Mouse (Mus musculus) MEL (cell line): ENCODE data around the gene Arhgef38. TPM values are rescaled to one million over a fixed set of nuclear protein-coding genes. Genes with fewer than 3 reads are reported as not detected.

Experiments used
- DNase-seq: peaks from one replicate; pipeline ENCODE4 v3.0.0; 2011; ENCODE audit warnings: low read depth, low spot score
- H3K27ac ChIP-seq: 2 replicates; pipeline ENCODE4 v1.5.1; 2012; ENCODE audit warnings: low read depth, mild to moderate bottlenecking, control low read depth, low read length, moderate library complexity; ENCODE audit not compliant: control insufficient read depth
- H3K27me3 ChIP-seq, 2 experiments: fragments of 150-350 bp in 1 of 2; sonication (generic) in 1 of 2; 2 replicates each; pipeline ENCODE4 v1.6.1; 2012; ENCODE audit warnings: low read length in 2 of 2, mild to moderate bottlenecking in 2 of 2, improper control_type of control experiment in 1 of 2, moderate library complexity in 1 of 2; ENCODE audit not compliant: insufficient read depth in 2 of 2, control insufficient read depth in 1 of 2
- H3K36me3 ChIP-seq, 2 experiments: 2 replicates each; pipeline ENCODE4 v1.6.1; 2012 to 2014; ENCODE audit warnings: low read length in 2 of 2, improper control_type of control experiment in 1 of 2, inconsistent platforms in 1 of 2, mild to moderate bottlenecking in 1 of 2; ENCODE audit not compliant: insufficient read depth in 2 of 2, control insufficient read depth in 1 of 2
- H3K4me1 ChIP-seq, 2 experiments: fragments of 150-350 bp in 1 of 2; sonication (generic) in 1 of 2; 2 replicates each; pipeline ENCODE4 v1.6.1; 2012; ENCODE audit warnings: low read length in 2 of 2, improper control_type of control experiment in 1 of 2, mild to moderate bottlenecking in 1 of 2; ENCODE audit not compliant: insufficient read depth in 2 of 2, control insufficient read depth in 1 of 2
- H3K4me3 ChIP-seq, 2 experiments: fragments of 150-350 bp in 1 of 2; sonication (generic) in 1 of 2; 2 replicates each; pipeline ENCODE4 v1.5.1; 2012; ENCODE audit warnings: low read depth in 2 of 2, low read length in 2 of 2, mild to moderate bottlenecking in 2 of 2, moderate library complexity in 2 of 2, control low read depth in 1 of 2, improper control_type of control experiment in 1 of 2; ENCODE audit not compliant: control insufficient read depth in 1 of 2, insufficient read depth in 1 of 2
- H3K79me2 ChIP-seq: 2 replicates; pipeline ENCODE4 v1.6.1; 2012; ENCODE audit warnings: mild to moderate bottlenecking, low read length, moderate library complexity; ENCODE audit not compliant: control insufficient read depth, poor library complexity, insufficient read depth
- H3K9ac ChIP-seq: 2 replicates; pipeline ENCODE4 v1.6.1; 2012; ENCODE audit warnings: low read depth, mild to moderate bottlenecking, control low read depth, low read length, moderate library complexity; ENCODE audit not compliant: control insufficient read depth, poor library complexity, severe bottlenecking
- H3K9me3 ChIP-seq: fragments of 150-350 bp; sonication (generic); replicated peaks from 2 replicates; pipeline ENCODE4 v1.6.1; 2012; ENCODE audit warnings: mild to moderate bottlenecking, low read length, improper control_type of control experiment, moderate library complexity; ENCODE audit not compliant: insufficient read depth
- BHLHE40 ChIP-seq: IDR thresholded peaks from 2 replicates; pipeline ENCODE4 v1.6.1; 2012; ENCODE audit warnings: low read depth, mild to moderate bottlenecking, inconsistent platforms, low read length, improper control_type of control experiment, borderline replicate concordance
- CHD1 ChIP-seq: IDR thresholded peaks from 2 replicates; pipeline ENCODE4 v1.6.1; 2012; ENCODE audit warnings: low read depth, mild to moderate bottlenecking, inconsistent platforms, low read length, improper control_type of control experiment
- ELF1 ChIP-seq: IDR thresholded peaks from 2 replicates; pipeline ENCODE4 v1.6.1; 2014; ENCODE audit warnings: low read depth, mild to moderate bottlenecking, inconsistent platforms, low read length, improper control_type of control experiment, moderate library complexity
- EP300 ChIP-seq, 2 experiments: IDR thresholded peaks; 2 replicates each; pipeline ENCODE4 v1.6.1; 2011; ENCODE audit warnings: improper control_type of control experiment in 2 of 2, low read length in 2 of 2, low read depth in 1 of 2, mild to moderate bottlenecking in 1 of 2
- ETS1 ChIP-seq: IDR thresholded peaks from 2 replicates; pipeline ENCODE4 v1.6.1; 2012; ENCODE audit warnings: low read depth, mild to moderate bottlenecking, inconsistent platforms, low read length, improper control_type of control experiment, moderate library complexity
- GABPA ChIP-seq: IDR thresholded peaks from 2 replicates; pipeline ENCODE4 v1.6.1; 2012; ENCODE audit warnings: low read depth, mild to moderate bottlenecking, inconsistent platforms, low read length, improper control_type of control experiment, moderate library complexity
- GATA1 ChIP-seq: IDR thresholded peaks from 2 replicates; pipeline ENCODE4 v1.6.1; 2011; ENCODE audit warnings: low read depth, low read length, improper control_type of control experiment
- HCFC1 ChIP-seq: IDR thresholded peaks from 2 replicates; pipeline ENCODE4 v1.6.1; 2012; ENCODE audit warnings: low read depth, mild to moderate bottlenecking, inconsistent platforms, low read length, improper control_type of control experiment, moderate library complexity
- JUND ChIP-seq: IDR thresholded peaks from 2 replicates; pipeline ENCODE4 v1.6.1; 2011; ENCODE audit warnings: low read depth, mild to moderate bottlenecking, improper control_type of control experiment, low read length
- MAX ChIP-seq: IDR thresholded peaks from 2 replicates; pipeline ENCODE4 v1.6.1; 2011; ENCODE audit warnings: low read length, improper control_type of control experiment
- MAZ ChIP-seq: IDR thresholded peaks from 2 replicates; pipeline ENCODE4 v1.6.1; 2012; ENCODE audit warnings: low read depth, mild to moderate bottlenecking, inconsistent platforms, low read length, improper control_type of control experiment
- MEF2A ChIP-seq: IDR thresholded peaks from 2 replicates; pipeline ENCODE4 v1.6.1; 2014; ENCODE audit warnings: low read depth, mild to moderate bottlenecking, inconsistent platforms, low read length, improper control_type of control experiment; ENCODE audit not compliant: poor library complexity, insufficient replicate concordance, severe bottlenecking; ENCODE audit errors: extremely low read depth
- MXI1 ChIP-seq: IDR thresholded peaks from 2 replicates; pipeline ENCODE4 v1.6.1; 2011; ENCODE audit warnings: mild to moderate bottlenecking, low read depth, low read length, improper control_type of control experiment
- NELFE ChIP-seq: IDR thresholded peaks from 2 replicates; pipeline ENCODE4 v1.6.1; 2011; ENCODE audit warnings: low read depth, low read length, improper control_type of control experiment
- NRF1 ChIP-seq: IDR thresholded peaks from 2 replicates; pipeline ENCODE4 v1.6.1; 2014; ENCODE audit warnings: low read depth, mild to moderate bottlenecking, inconsistent platforms, low read length, improper control_type of control experiment, moderate library complexity; ENCODE audit not compliant: poor library complexity, insufficient read depth, severe bottlenecking
- POLR2A ChIP-seq, 2 experiments: IDR thresholded peaks; 2 replicates each; pipeline ENCODE4 v1.6.1; 2011 to 2012; ENCODE audit warnings: low read length in 2 of 2, mild to moderate bottlenecking in 2 of 2, control low read depth in 1 of 2, improper control_type of control experiment in 1 of 2, low read depth in 1 of 2, moderate library complexity in 1 of 2; ENCODE audit not compliant: control insufficient read depth in 1 of 2, insufficient read depth in 1 of 2, poor library complexity in 1 of 2
- POLR2AphosphoS2 ChIP-seq: IDR thresholded peaks from 2 replicates; pipeline ENCODE4 v1.6.1; 2011; ENCODE audit warnings: low read length, improper control_type of control experiment
- POLR2AphosphoS5 ChIP-seq: IDR thresholded peaks from 2 replicates; pipeline ENCODE4 v1.6.1; 2012; ENCODE audit warnings: low read depth, borderline replicate concordance, mild to moderate bottlenecking, inconsistent platforms, low read length, moderate library complexity, mixed read lengths
- SIN3A ChIP-seq: IDR thresholded peaks from 2 replicates; pipeline ENCODE4 v1.6.1; 2012; ENCODE audit warnings: low read length, improper control_type of control experiment, inconsistent platforms
- SMC3 ChIP-seq: IDR thresholded peaks from 2 replicates; pipeline ENCODE4 v1.6.1; 2011; ENCODE audit warnings: low read depth, low read length, improper control_type of control experiment
- TBP ChIP-seq: IDR thresholded peaks from 2 replicates; pipeline ENCODE4 v1.8.0; 2011; ENCODE audit warnings: low read depth, low read length, improper control_type of control experiment
- TCF12 ChIP-seq: IDR thresholded peaks from 2 replicates; pipeline ENCODE4 v1.6.1; 2014; ENCODE audit warnings: low read depth, mild to moderate bottlenecking, inconsistent platforms, low read length, improper control_type of control experiment, moderate library complexity
- UBTF ChIP-seq: IDR thresholded peaks from 2 replicates; pipeline ENCODE4 v1.6.1; 2012; ENCODE audit warnings: low read depth, mild to moderate bottlenecking, inconsistent platforms, low read length, improper control_type of control experiment, moderate library complexity, borderline replicate concordance; ENCODE audit not compliant: insufficient read depth
- USF1 ChIP-seq: IDR thresholded peaks from 2 replicates; pipeline ENCODE4 v1.6.1; 2014; ENCODE audit warnings: low read depth, mild to moderate bottlenecking, inconsistent platforms, low read length, improper control_type of control experiment, moderate library complexity
- USF2 ChIP-seq, 2 experiments: IDR thresholded peaks; 2 replicates each; pipeline ENCODE4 v1.6.1; 2011 to 2012; ENCODE audit warnings: improper control_type of control experiment in 2 of 2, low read length in 2 of 2, borderline replicate concordance in 1 of 2, inconsistent platforms in 1 of 2, low read depth in 1 of 2, mild to moderate bottlenecking in 1 of 2; ENCODE audit not compliant: insufficient read depth in 1 of 2
- ZC3H11A ChIP-seq: IDR thresholded peaks from 2 replicates; pipeline ENCODE4 v1.6.1; 2012; ENCODE audit warnings: low read depth, mild to moderate bottlenecking, inconsistent platforms, low read length, improper control_type of control experiment
- ZKSCAN1 ChIP-seq: IDR thresholded peaks from 2 replicates; pipeline ENCODE4 v1.6.1; 2012; ENCODE audit warnings: low read depth, mild to moderate bottlenecking, inconsistent platforms, low read length, improper control_type of control experiment, moderate library complexity
- ZMIZ1 ChIP-seq: IDR thresholded peaks from 2 replicates; pipeline ENCODE4 v1.6.1; 2012; ENCODE audit warnings: low read depth, mild to moderate bottlenecking, inconsistent platforms, low read length, improper control_type of control experiment, moderate library complexity
- ZNF384 ChIP-seq: IDR thresholded peaks from 2 replicates; pipeline ENCODE4 v1.6.1; 2012; ENCODE audit warnings: low read depth, mild to moderate bottlenecking, inconsistent platforms, low read length, improper control_type of control experiment
- polyA plus RNA-seq, 2 experiments: library from polyadenylated mRNA; stranded (reverse) in 1 of 2; unstranded in 1 of 2; fragments of >175 nt in 1 of 2; fragments of >200 nt in 1 of 2; gene quantifications; 2 replicates each; pipeline versions ENCODE4 v1.2.1 to v1.2.4; 2012; ENCODE audit warnings: low replicate concordance in 2 of 2, low read depth in 1 of 2; ENCODE audit not compliant: insufficient read length in 2 of 2, insufficient read depth in 1 of 2, missing spikeins in 1 of 2
- total RNA-seq: library from RNA; depleted of rRNA; stranded (reverse); fragments of 300-350 nt; gene quantifications from 2 replicates; pipeline ENCODE4 v1.2.3, GENCODE M21; 2012

Gene Arhgef38
- total and polyA plus RNA-seq, 3 experiments = not detected

- 0 out of 2 replicates have a peak, but pooled peaks have one; percentile 31 for TF ChIP-seq NRF1
- TF ChIP-seq CHD1 = peak; percentile 62; the same call in 1 of the 2 replicates
- TF ChIP-seq SIN3A = peak; percentile 92
- TF ChIP-seq USF2 (IDR thresholded peaks at IDR 0.05; ENCODE audit: borderline replicate concordance in 1 of 2, insufficient read depth in 1 of 2, low read depth in 1 of 2, low read length in 2 of 2) = no peak
- TF ChIP-seq HCFC1 = peak; percentile 95
- peak; percentile 53; the same call in 1 of the 2 replicates for TF ChIP-seq MEF2A
- no peak for TF ChIP-seq ZKSCAN1
- TF ChIP-seq MXI1 = peak; percentile 75; the same call in 1 of the 2 replicates
- no peak; the same call in 1 of the 2 replicates for TF ChIP-seq MAX
- TF ChIP-seq BHLHE40 = no peak
- TF ChIP-seq JUND = no peak
- no peak for TF ChIP-seq GATA1
- no peak for TF ChIP-seq ZC3H11A
- TF ChIP-seq ELF1 = peak; percentile 87
- peak; percentile 95 for TF ChIP-seq TBP
- TF ChIP-seq UBTF = 0 out of 2 replicates have a peak, but pooled peaks have one; percentile 24
- TF ChIP-seq GABPA = no peak; the same call in 1 of the 2 replicates
- TF ChIP-seq NELFE = peak; percentile 92
- TF ChIP-seq USF1 = no peak
- peak; percentile 97 for TF ChIP-seq MAZ
- TF ChIP-seq, all 39 proteins: peak for 22
Observed at GRCm38 (mm10) chr3:133091664-133092273, 143.0 kb downstream of the Arhgef38 start, which contains the start of the genes Ints12 and Gstcd (continued).

GRCm38 (mm10) chr3:133091121-133091663, 143.6 kb downstream of the Arhgef38 start:
- Histone ChIP-seq H3K79me2 (peaks cover 40% of the 10 kb centered on the region), H3K9me3 (no peaks in the 10 kb centered on the region), H3K4me1 (peaks cover 15 to 19% of the 10 kb centered on the region in 2 experiments), H3K36me3 (peaks cover 0 to 29% of the 10 kb centered on the region in 2 experiments; a peak in 2 of 4 replicates), H3K27ac (peak overlapping the region; percentile 95), H3K9ac (peak overlapping the region; percentile 97), H3K27me3 (no peaks in the 10 kb centered on the region), H3K4me3 (peak overlapping the region; percentile 87 to 98)
- TF ChIP-seq POLR2A (IDR thresholded peaks at IDR 0.05; ENCODE audit: control insufficient read depth in 1 of 2, insufficient read depth in 1 of 2, low read depth in 1 of 2, low read length in 2 of 2, poor library complexity in 1 of 2) = no peak
- TF ChIP-seq NELFE = no peak
- peak; percentile 70; the same call in 1 of the 2 replicates for TF ChIP-seq ZMIZ1
- 0 out of 2 replicates have a peak, but pooled peaks have one; percentile 19 for TF ChIP-seq ELF1
- TF ChIP-seq MEF2A = no peak
- no peak for TF ChIP-seq EP300 (IDR thresholded peaks at IDR 0.05; ENCODE audit: low read depth in 1 of 2, low read length in 2 of 2)
- peak; percentile 72 for TF ChIP-seq TBP
- TF ChIP-seq POLR2AphosphoS5 = no peak
- no peak for TF ChIP-seq SMC3
- TF ChIP-seq ZNF384 = no peak
- TF ChIP-seq ETS1 = no peak
- peak; percentile 38; the same call in 1 of the 2 replicates for TF ChIP-seq POLR2AphosphoS2
- peak; percentile 15; the same call in 1 of the 2 replicates for TF ChIP-seq TCF12
- TF ChIP-seq MAX = 0 out of 2 replicates have a peak, but pooled peaks have one; percentile 34
- 0 out of 2 replicates have a peak, but pooled peaks have one; percentile 21 for TF ChIP-seq NRF1
- TF ChIP-seq USF2 (IDR thresholded peaks at IDR 0.05; ENCODE audit: borderline replicate concordance in 1 of 2, insufficient read depth in 1 of 2, low read depth in 1 of 2, low read length in 2 of 2) = no peak
- DNase-seq = peak; percentile 82
